Mouse (Mus musculus): Measurements from ENCODE around the gene Mical1. TPM values are rescaled to one million over a fixed set of nuclear protein-coding genes. Genes with fewer than 3 reads are reported as not detected.
A peak's percentile ranks its signal among the peaks of the same experiment; 100 is the strongest.

Mical1 gene
- polyA plus RNA-seq, 1 experiment from 2014 or later, result 27.9 TPM

DNA sequence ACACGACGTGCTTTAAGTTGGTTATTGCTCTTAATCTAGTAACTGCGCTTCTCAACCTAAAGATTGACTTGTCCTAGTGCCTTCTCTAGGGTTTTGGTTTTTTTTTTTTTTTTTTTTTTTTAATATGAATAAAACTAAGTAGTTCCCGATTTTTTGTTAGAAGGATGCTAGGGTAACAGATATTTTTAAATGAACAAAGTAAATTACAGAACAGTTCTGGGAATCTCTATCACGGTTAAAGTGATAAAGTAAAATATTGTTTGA is 44.2 kb downstream of the Mical1 start:
- Histone ChIP-seq H3K4me2 (replicated peaks; ENCODE audit: low read depth, low read length) (peak overlapping the region; percentile 52), H3K9me3 (ENCODE audit: low read length) (no peaks in the 10 kb centered on the region), H3K4me1 (ENCODE audit: insufficient read depth, low read depth, low read length) (peaks cover 10% of the 10 kb centered on the region), H3K27ac (ENCODE audit: low read length) (no peak overlapping the region; the same call in 1 of the 2 replicates), H3K36me3 (ENCODE audit: insufficient read depth, low read length) (no peaks in the 10 kb centered on the region), H3K27me3 (replicated peaks; ENCODE audit: insufficient read depth, low read length) (no peaks in the 10 kb centered on the region), H3K4me3 (ENCODE audit: low read depth, low read length) (peak overlapping the region; percentile 98), H3K9ac (replicated peaks; ENCODE audit: low read depth) (peak overlapping the region; percentile 95)
- WGBS, result 1% methylated on average over 5 of the region's 5 CpGs
- ATAC-seq (no peak), DNase-seq (ENCODE audit: low spot score) (no peak)
- TF ChIP-seq EP300 (IDR thresholded peaks at IDR 0.05) (no peak), CTCF (IDR thresholded peaks at IDR 0.05) (no peak)

DNA sequence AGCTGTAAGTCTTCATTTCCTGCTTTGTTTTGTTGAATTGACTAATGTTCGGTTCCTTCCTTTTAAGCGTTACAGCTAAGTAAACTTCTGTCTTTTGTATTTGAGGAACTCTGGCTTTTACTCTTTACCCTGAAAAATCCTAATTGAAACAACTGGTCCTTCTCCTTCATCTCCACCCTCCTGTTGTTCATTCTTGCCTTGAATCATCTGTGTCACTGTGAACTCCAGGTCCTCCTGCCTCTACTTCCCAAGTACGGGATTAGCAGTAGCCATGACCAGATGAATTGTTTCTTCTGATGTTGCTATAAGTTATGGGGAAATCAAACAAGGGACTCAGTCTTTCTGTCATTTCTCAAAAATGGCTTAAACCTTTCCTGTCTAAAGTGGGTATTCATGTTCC is 47.3 kb downstream of the Mical1 start:
- DNase-seq (ENCODE audit: low spot score) (peak; percentile 45), ATAC-seq (no peak)
- Histone ChIP-seq H3K36me3 (ENCODE audit: insufficient read depth, low read length) (peaks cover 5% of the 10 kb centered on the region), H3K27me3 (replicated peaks; ENCODE audit: insufficient read depth, low read length) (no peaks in the 10 kb centered on the region), H3K4me1 (ENCODE audit: insufficient read depth, low read depth, low read length) (peaks cover 10% of the 10 kb centered on the region), H3K9ac (replicated peaks; ENCODE audit: low read depth) (no peak overlapping the region), H3K4me3 (ENCODE audit: low read depth, low read length) (no peak overlapping the region), H3K27ac (ENCODE audit: low read length) (0 out of 2 replicates have a peak overlapping the region, but pooled peaks have one; percentile 29), H3K9me3 (ENCODE audit: low read length) (no peaks in the 10 kb centered on the region), H3K4me2 (replicated peaks; ENCODE audit: low read depth, low read length) (no peak overlapping the region)
- WGBS, result 39% methylated on average over 3 of the region's 3 CpGs
- TF ChIP-seq EP300 (IDR thresholded peaks at IDR 0.05) (no peak), CTCF (IDR thresholded peaks at IDR 0.05) (no peak)

DNA sequence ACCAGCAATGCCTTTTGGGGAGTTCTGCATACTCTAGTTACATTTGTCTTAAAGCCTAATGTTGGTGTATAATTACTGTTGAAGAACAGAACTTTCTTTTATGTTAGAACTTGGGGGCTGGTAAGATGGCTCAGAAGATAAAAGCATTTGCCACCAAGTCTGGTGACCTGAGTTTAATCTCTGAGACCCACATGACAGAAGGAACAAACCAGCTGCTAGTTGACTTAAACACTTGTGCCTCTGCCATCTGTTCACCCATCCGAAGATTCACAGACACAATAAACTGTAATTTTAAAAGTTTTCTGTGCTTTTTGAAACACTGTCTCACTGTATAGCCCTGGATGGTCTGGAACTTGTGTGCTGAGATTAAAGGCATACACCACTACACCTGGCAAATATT is 49.6 kb downstream of the Mical1 start:
- WGBS, result 77% methylated on average over 1 of the region's 1 CpGs
- peaks cover 9% of the 10 kb centered on the region for H3K4me1 ChIP-seq (ENCODE audit: insufficient read depth, low read depth, low read length)
- TF ChIP-seq CTCF (IDR thresholded peaks at IDR 0.05) (no peak), EP300 (IDR thresholded peaks at IDR 0.05) (no peak)
- H3K9ac ChIP-seq (replicated peaks; ENCODE audit: low read depth), result no peak overlapping the region
- no peak overlapping the region for H3K4me2 ChIP-seq (replicated peaks; ENCODE audit: low read depth, low read length)
- H3K4me3 ChIP-seq (ENCODE audit: low read depth, low read length), result no peak overlapping the region
- DNase-seq (ENCODE audit: low spot score) (no peak), ATAC-seq (no peak)
- no peaks in the 10 kb centered on the region for H3K27me3 ChIP-seq (replicated peaks; ENCODE audit: insufficient read depth, low read length)
- no peaks in the 10 kb centered on the region for H3K9me3 ChIP-seq (ENCODE audit: low read length)
- no peak overlapping the region for H3K27ac ChIP-seq (ENCODE audit: low read length)
- H3K36me3 ChIP-seq (ENCODE audit: insufficient read depth, low read length), result peaks cover 10% of the 10 kb centered on the region

DNA sequence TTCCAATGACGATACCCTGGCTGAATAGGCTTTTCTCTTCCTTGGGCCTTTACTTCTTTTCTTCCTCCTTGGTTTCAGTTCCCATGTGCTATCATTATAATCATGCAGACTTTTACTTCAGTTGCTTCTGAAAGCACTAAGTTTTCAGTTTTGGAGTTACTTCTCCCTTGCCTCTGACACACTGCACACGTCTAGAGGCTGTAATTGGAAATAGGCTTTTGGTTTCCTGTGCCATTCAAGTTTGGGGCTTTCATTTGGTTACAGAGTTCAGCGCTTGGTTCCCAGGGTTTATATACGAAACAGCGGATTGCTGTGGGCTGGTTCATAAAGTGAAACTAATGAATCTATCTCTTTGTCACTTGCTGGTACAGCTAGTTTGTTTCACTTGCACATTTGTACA is 53.9 kb downstream of the Mical1 start:
- DNase-seq (ENCODE audit: low spot score) (no peak), ATAC-seq (no peak)
- Histone ChIP-seq H3K4me2 (replicated peaks; ENCODE audit: low read depth, low read length) (no peak overlapping the region), H3K27ac (ENCODE audit: low read length) (no peak overlapping the region), H3K9ac (replicated peaks; ENCODE audit: low read depth) (no peak overlapping the region), H3K36me3 (ENCODE audit: insufficient read depth, low read length) (peaks cover 10% of the 10 kb centered on the region), H3K4me3 (ENCODE audit: low read depth, low read length) (no peak overlapping the region), H3K9me3 (ENCODE audit: low read length) (no peaks in the 10 kb centered on the region), H3K4me1 (ENCODE audit: insufficient read depth, low read depth, low read length) (no peaks in the 10 kb centered on the region), H3K27me3 (replicated peaks; ENCODE audit: insufficient read depth, low read length) (no peaks in the 10 kb centered on the region)
- WGBS, result 89% methylated on average over 5 of the region's 5 CpGs
- TF ChIP-seq EP300 (IDR thresholded peaks at IDR 0.05) (no peak), CTCF (IDR thresholded peaks at IDR 0.05) (no peak)

DNA sequence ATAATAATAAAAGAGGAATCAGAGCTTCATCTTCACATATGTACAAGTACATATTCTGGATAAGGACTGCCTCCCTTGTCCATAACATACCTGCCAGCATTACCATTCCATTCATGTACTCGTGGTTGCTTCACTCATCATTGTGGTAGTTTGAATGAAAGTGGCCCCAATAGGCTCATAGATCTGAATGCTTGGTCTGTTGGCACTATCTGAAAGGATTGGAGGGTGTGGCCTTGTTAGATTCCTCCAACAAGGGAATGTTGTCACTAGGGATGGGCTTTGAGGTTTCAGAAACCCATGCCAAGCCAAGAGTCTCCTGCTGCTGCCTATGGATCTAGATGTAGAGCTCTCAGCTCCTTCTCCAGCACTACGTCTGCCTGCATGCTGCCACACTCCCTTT is 59.9 kb downstream of the Mical1 start:
- ATAC-seq, result no peak

More for the DNA sequence above, 59.9 kb downstream of the Mical1 start:
- no peaks in the 10 kb centered on the region for H3K9me3 ChIP-seq (ENCODE audit: low read length)
- no peak overlapping the region for H3K4me2 ChIP-seq (replicated peaks; ENCODE audit: low read depth, low read length)
- no peak overlapping the region for H3K4me3 ChIP-seq (ENCODE audit: low read depth, low read length)
- no peaks in the 10 kb centered on the region; the same call in 1 of the 2 replicates for H3K36me3 ChIP-seq (ENCODE audit: insufficient read depth, low read length)
- no peaks in the 10 kb centered on the region for H3K27me3 ChIP-seq (replicated peaks; ENCODE audit: insufficient read depth, low read length)
- H3K4me1 ChIP-seq (ENCODE audit: insufficient read depth, low read depth, low read length), result no peaks in the 10 kb centered on the region
- DNase-seq (ENCODE audit: low spot score), result no peak
- H3K9ac ChIP-seq (replicated peaks; ENCODE audit: low read depth), result no peak overlapping the region
- 96% methylated on average over 2 of the region's 2 CpGs for WGBS
- no peak for TF ChIP-seq CTCF (IDR thresholded peaks at IDR 0.05)
- no peak for TF ChIP-seq EP300 (IDR thresholded peaks at IDR 0.05)
- no peak overlapping the region for H3K27ac ChIP-seq (ENCODE audit: low read length)

Other genes starting within 250 kb of the Mical1 start
- gene Fig4, start 173.1 kb upstream of the Mical1 start, polyA plus RNA-seq (2015; fragmentation: Nextera tagmentation; extraction: Ambion mirVana), result 16.1 and 18.1 TPM in 2 replicates
- gene Ak9, start 172.3 kb upstream of the Mical1 start, polyA plus RNA-seq (2015; fragmentation: Nextera tagmentation; extraction: Ambion mirVana), result 0.87 and 0.99 TPM in 2 replicates
- gene Zbtb24, start 25.9 kb upstream of the Mical1 start, polyA plus RNA-seq (2015; fragmentation: Nextera tagmentation; extraction: Ambion mirVana), result 14.6 and 14.8 TPM in 2 replicates
- 54.9 and 58.6 TPM in 2 replicates for gene Smpd2, start 14.1 kb downstream of the Mical1 start, polyA plus RNA-seq (2015; fragmentation: Nextera tagmentation; extraction: Ambion mirVana)
- gene Ppil6, start 14.1 kb downstream of the Mical1 start, polyA plus RNA-seq (2015; fragmentation: Nextera tagmentation; extraction: Ambion mirVana), result 11.1 and 11.7 TPM in 2 replicates
- 130 and 135 TPM in 2 replicates for gene Cd164, start 43.1 kb downstream of the Mical1 start, polyA plus RNA-seq (2015; fragmentation: Nextera tagmentation; extraction: Ambion mirVana)
- gene Ccdc162, start 240.3 kb downstream of the Mical1 start, polyA plus RNA-seq (2015; fragmentation: Nextera tagmentation; extraction: Ambion mirVana), result 2.2 and 3.0 TPM in 2 replicates